Mouse (Mus musculus) bone marrow, adult 2 months (tissue): ENCODE data around the gene Cckbr.
A peak's percentile ranks its signal among the peaks of the same experiment; 100 is the strongest.

Experiments used
- CTCF ChIP-seq: fragments of 200-500 bp; IDR thresholded peaks from 2 replicates; pipeline ENCODE4 v1.5.1; 2011; ENCODE audit warnings: low read length, control low read depth; ENCODE audit not compliant: control insufficient read depth, insufficient read depth
- POLR2A ChIP-seq: fragments of 200-500 bp; IDR thresholded peaks from 2 replicates; pipeline ENCODE4 v1.6.1; 2011; ENCODE audit warnings: low read depth, mild to moderate bottlenecking, control low read depth, low read length, borderline replicate concordance; ENCODE audit not compliant: control insufficient read depth

- TF ChIP-seq CTCF: peak; percentile 88
- TF ChIP-seq POLR2A: no peak
These were observed 89.6 kb downstream of the Cckbr start for GRCm38 (mm10) chr7:105515178-105515577.
